Mouse (Mus musculus) brain, embryonic 14.5 days (tissue): ENCODE measurements around the gene Mmel1.

Experiments used
- CTCF ChIP-seq: fragments of 200-500 bp; IDR thresholded peaks from 2 replicates; pipeline ENCODE4 v1.5.1; 2012; ENCODE audit warnings: inconsistent platforms, mild to moderate bottlenecking, moderate library complexity, borderline replicate concordance; ENCODE audit not compliant: insufficient read depth, insufficient read length; ENCODE audit errors: extremely low read depth
- POLR2A ChIP-seq: fragments of 200-500 bp; IDR thresholded peaks from 2 replicates; pipeline ENCODE4 v1.6.1; 2012; ENCODE audit warnings: mild to moderate bottlenecking, inconsistent platforms, borderline replicate concordance; ENCODE audit not compliant: poor library complexity, insufficient read depth, insufficient read length, severe bottlenecking; ENCODE audit errors: extremely low read depth

- TF ChIP-seq CTCF (no peak), POLR2A (no peak)
These were observed 64.0 kb downstream of the Mmel1 start for GRCm38 (mm10) chr4:154933306-154933907.
